Mouse (Mus musculus): ENCODE measurements at regions not wholly inside any gene's neighbourhood (a gene's known extent, or its start where the extent isn't known, plus 50 kb on each side); places are given as distances from the start of the nearest gene placed in this dataset. TPM values are rescaled to one million over a fixed set of nuclear protein-coding genes. Genes with fewer than 3 reads are reported as not detected.

DNA sequence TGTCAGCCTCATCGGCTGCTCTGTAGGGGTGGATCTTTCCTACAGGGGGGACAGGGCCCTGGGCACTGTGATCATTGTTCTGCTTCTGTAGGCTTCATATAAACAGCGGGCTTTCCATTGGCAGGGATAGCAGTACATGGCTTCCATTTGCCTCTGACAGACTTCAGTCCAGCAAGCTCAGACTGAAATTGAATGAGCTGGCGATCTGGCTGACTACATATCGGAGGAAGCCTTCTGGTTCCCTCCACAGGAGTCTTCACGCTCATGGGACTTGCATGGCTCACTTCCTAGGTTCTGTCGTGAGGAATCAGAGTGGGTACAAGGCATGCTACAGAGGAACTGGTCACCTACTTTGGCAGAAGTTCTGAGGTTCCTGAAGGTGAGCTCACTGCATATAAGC is 155.7 kb upstream of the BB014433 start:
- no peaks in the 10 kb centered on the region for H3K27me3 ChIP-seq (ENCODE audit: low read depth, poor library complexity, severe bottlenecking)
- DNase-seq (ENCODE audit: low spot score) = no peak
- H3K36me3 ChIP-seq = no peaks in the 10 kb centered on the region
- H3K4me3 ChIP-seq = no peak overlapping the region
- 90% methylated on average over 6 of the region's 6 CpGs for WGBS
- H3K4me1 ChIP-seq = no peaks in the 10 kb centered on the region
- H3K9me3 ChIP-seq (replicated peaks) = no peaks in the 10 kb centered on the region
- no peak overlapping the region for H3K27ac ChIP-seq

DNA sequence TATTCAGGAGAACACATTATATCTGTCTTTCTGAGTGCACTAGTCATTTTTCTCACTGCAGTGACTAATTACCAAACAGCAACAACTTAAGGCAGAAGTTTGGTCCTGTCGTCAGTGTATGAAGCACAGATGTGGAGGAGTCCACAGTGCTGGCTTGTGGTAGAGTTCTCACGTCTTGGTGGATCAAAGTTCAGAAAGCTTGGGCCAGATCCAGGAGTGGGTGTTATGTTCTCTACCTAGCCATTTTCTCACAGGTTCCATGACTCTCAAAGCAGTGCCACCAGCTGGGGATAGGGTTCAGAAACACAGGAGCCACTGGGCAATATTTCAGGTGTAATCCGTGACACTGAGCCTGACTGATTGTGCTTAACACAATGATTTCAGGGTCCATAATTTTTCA is 144.8 kb upstream of the BB014433 start:
- Histone ChIP-seq H3K27me3 (ENCODE audit: low read depth, poor library complexity, severe bottlenecking) (no peaks in the 10 kb centered on the region), H3K4me3 (no peak overlapping the region), H3K27ac (no peak overlapping the region), H3K36me3 (no peaks in the 10 kb centered on the region), H3K9me3 (replicated peaks) (no peaks in the 10 kb centered on the region), H3K4me1 (peaks cover 28% of the 10 kb centered on the region)
- 78% methylated on average over 3 of the region's 3 CpGs for WGBS
- no peak for DNase-seq (ENCODE audit: low spot score)

DNA sequence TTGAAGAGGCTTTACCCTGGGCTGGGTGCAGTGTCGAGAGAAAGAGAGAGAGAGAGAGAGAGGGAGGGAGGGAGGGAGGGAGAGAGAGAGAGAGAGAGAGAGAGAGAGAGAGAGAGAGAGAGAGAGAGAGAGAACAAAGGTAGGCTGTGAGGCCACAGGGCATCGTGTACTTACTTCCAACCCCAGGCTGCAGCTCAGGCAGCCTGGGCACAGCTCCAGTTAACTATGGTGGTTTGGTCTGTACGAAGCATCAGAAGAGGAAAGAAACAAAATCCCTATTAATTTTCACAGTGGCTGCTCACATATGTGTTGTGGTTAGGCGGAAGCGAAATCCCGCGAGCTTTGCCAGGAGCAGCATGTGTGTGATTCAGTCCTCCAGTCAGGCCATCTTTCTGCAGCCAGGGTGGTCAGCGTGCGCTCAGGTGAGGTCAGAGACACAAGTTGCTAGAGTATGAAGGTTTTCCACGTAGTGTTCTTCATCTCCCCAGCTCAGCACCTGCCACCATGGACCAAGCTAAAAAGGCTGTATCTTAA is 143.3 kb upstream of the BB014433 start:
- DNase-seq (ENCODE audit: low spot score) = no peak
- 51% methylated on average over 10 of the region's 10 CpGs for WGBS
- Histone ChIP-seq H3K27me3 (ENCODE audit: low read depth, poor library complexity, severe bottlenecking) (no peaks in the 10 kb centered on the region), H3K4me3 (no peak overlapping the region), H3K4me1 (peaks cover 28% of the 10 kb centered on the region), H3K36me3 (no peaks in the 10 kb centered on the region), H3K9me3 (replicated peaks) (no peaks in the 10 kb centered on the region), H3K27ac (0 out of 2 replicates have a peak overlapping the region, but pooled peaks have one; percentile 1)

Small RNAs in the stretch of these regions (microRNA-seq; reads per million reads assigned to microRNA genes)
- gene Gm25255 (not detected), gene Gm25871 (not detected)

All from limb, embryonic 10.5 days (tissue).